Mouse (Mus musculus) bone marrow macrophage, adult 2 months (primary cell): ENCODE measurements around the gene Serpina11.

Experiments
- CTCF ChIP-seq: IDR thresholded peaks from 2 replicates; pipeline ENCODE4 v1.5.1; 2012; ENCODE audit warnings: low read depth, mild to moderate bottlenecking, low read length, moderate library complexity
- POLR2A ChIP-seq: IDR thresholded peaks from 2 replicates; pipeline ENCODE4 v1.6.1; 2012; ENCODE audit warnings: mild to moderate bottlenecking, low read depth, low read length, borderline replicate concordance

- TF ChIP-seq POLR2A (no peak), CTCF (no peak)
Observed at GRCm38 (mm10) chr12:103961716-103962115, 28.0 kb downstream of the Serpina11 start.
